Mouse (Mus musculus) gastrocnemius, postnatal 36 days (tissue): ENCODE results near the gene Mcrip1. TPM values are rescaled to one million over a fixed set of nuclear protein-coding genes. Genes with fewer than 3 reads are reported as not detected.

Source experiments
- DNase-seq, 2 experiments: peaks; one replicate each; pipeline ENCODE4 v3.0.0; 2022
- intact Hi-C: fragments of 180-260 bp; cut with DNase I; formaldehyde crosslinking; loops from one replicate; pipeline ENCODE4 v1.15.1; 2025
- total RNA-seq, 2 experiments: library from RNA; stranded (reverse); gene quantifications; 2 replicates each; pipeline ENCODE4 v1.2.3; 2021

The Mcrip1 gene
- total RNA-seq, 2 experiments from 2014 or later, result 19.9 to 23.8 TPM

GRCm38 (mm10) chr11:120550810-120551440, 1.4 kb upstream of the Mcrip1 start, which contains the start of gene Ppp1r27:
Gene Ppp1r27 (minus strand): TSS chr11:120551132.
- intact Hi-C loops, result no loop called here
- DNase-seq, result no peak

- intact Hi-C loops, result loop anchor here (2.0 kb wide), 1 partner anchor 29 kb away; no protein-coding TSS in a partner anchor
- DNase-seq, result no peak
Observed at GRCm38 (mm10) chr11:120549986-120550809, 671 bp upstream of the Mcrip1 start.

GRCm38 (mm10) chr11:120548786-120549167, 750 bp downstream of the Mcrip1 start:
- no peak for DNase-seq
- intact Hi-C loops, result loop anchor here (1.0 to 2.0 kb wide), 2 partner anchors 9 to 28 kb away; no protein-coding TSS in a partner anchor

- no peak for DNase-seq
- intact Hi-C loops, result loop anchor here (1.0 to 2.0 kb wide), 2 partner anchors 9 to 27 kb away; no protein-coding TSS in a partner anchor
Observed at GRCm38 (mm10) chr11:120548214-120548613, 1.3 kb downstream of the Mcrip1 start.

GRCm38 (mm10) chr11:120547469-120547868, 2.1 kb downstream of the Mcrip1 start:
- DNase-seq, result no peak
- intact Hi-C loops, result no loop called here

- no peak for DNase-seq
- intact Hi-C loops, result no loop called here
Observed at GRCm38 (mm10) chr11:120545964-120546363, 3.6 kb downstream of the Mcrip1 start.

GRCm38 (mm10) chr11:120542376-120542775, 7.2 kb downstream of the Mcrip1 start:
- intact Hi-C loops, result loop anchor here (2.0 kb wide), 1 partner anchor 32 kb away; no protein-coding TSS in a partner anchor
- DNase-seq, result no peak

- no peak for DNase-seq
- intact Hi-C loops, result loop anchor here (2.0 kb wide), 1 partner anchor 33 kb away; no protein-coding TSS in a partner anchor
Observed at GRCm38 (mm10) chr11:120541907-120542306, 7.6 kb downstream of the Mcrip1 start.

- intact Hi-C loops, result loop anchor here (1.0 kb wide), 1 partner anchor 9 kb away; no protein-coding TSS in a partner anchor
Observed at GRCm38 (mm10) chr11:120539285-120540014, 10.1 kb downstream of the Mcrip1 start.

GRCm38 (mm10) chr11:120538955-120539284, 10.6 kb downstream of the Mcrip1 start:
- no peak for DNase-seq
- intact Hi-C loops, result loop anchor here (1.0 kb wide), 1 partner anchor 9 kb away; no protein-coding TSS in a partner anchor

More at GRCm38 (mm10) chr11:120539285-120540014, 10.1 kb downstream of the Mcrip1 start:
- DNase-seq, result no peak

GRCm38 (mm10) chr11:120538485-120538884, 11.0 kb downstream of the Mcrip1 start:
- intact Hi-C loops, result no loop called here
- DNase-seq, result peak; percentile 73 to 74

GRCm38 (mm10) chr11:120535804-120536203, 13.7 kb downstream of the Mcrip1 start:
- intact Hi-C loops, result loop anchor here (2.0 kb wide), 1 partner anchor 19 kb away; no protein-coding TSS in a partner anchor

GRCm38 (mm10) chr11:120535145-120535544, 14.4 kb downstream of the Mcrip1 start:
- no peak for DNase-seq
- intact Hi-C loops, result no loop called here

More at GRCm38 (mm10) chr11:120535804-120536203, 13.7 kb downstream of the Mcrip1 start:
- no peak for DNase-seq

- no peak for DNase-seq
- intact Hi-C loops, result no loop called here
Observed at GRCm38 (mm10) chr11:120534093-120534492, 15.4 kb downstream of the Mcrip1 start.

- intact Hi-C loops, result no loop called here
- DNase-seq, result no peak
Observed at GRCm38 (mm10) chr11:120531646-120532045, 17.9 kb downstream of the Mcrip1 start.

GRCm38 (mm10) chr11:120530085-120530964, 19.2 kb downstream of the Mcrip1 start, which contains the start of gene Gcgr:
Gene Gcgr (plus strand): TSS chr11:120530699.
- DNase-seq, result no peak
- intact Hi-C loops, result no loop called here

GRCm38 (mm10) chr11:120528903-120529302, 20.6 kb downstream of the Mcrip1 start:
- no peak for DNase-seq
- intact Hi-C loops, result no loop called here

GRCm38 (mm10) chr11:120527690-120528354, 21.7 kb downstream of the Mcrip1 start:
- intact Hi-C loops, result no loop called here

GRCm38 (mm10) chr11:120525959-120526358, 23.6 kb downstream of the Mcrip1 start:
- DNase-seq, result no peak
- intact Hi-C loops, result no loop called here

More at GRCm38 (mm10) chr11:120527690-120528354, 21.7 kb downstream of the Mcrip1 start:
- DNase-seq, result no peak
